Mouse (Mus musculus) kidney, embryonic 16.5 days (tissue): ENCODE data around the gene Elmsan1. TPM values are rescaled to one million over a fixed set of nuclear protein-coding genes. Genes with fewer than 3 reads are reported as not detected.

Source experiments
- ATAC-seq: fragments of 200-750 bp; cut with Nextera tagmentation; 2 replicates; pipeline ENCODE4 v1.8.0; 2017; ENCODE audit warnings: moderate TSS enrichment; ENCODE audit not compliant: low FRiP score, low TSS enrichment
- H3K27ac ChIP-seq: fragments of 300-500 bp; sonication (generic); 2 replicates; pipeline ENCODE4 v1.5.1; 2014; ENCODE audit warnings: low read length
- H3K27me3 ChIP-seq: fragments of 300-500 bp; sonication (generic); 2 replicates; pipeline ENCODE4 v1.6.1; 2014; ENCODE audit warnings: low read length, control low read depth, mixed read lengths; ENCODE audit not compliant: insufficient read depth
- H3K36me3 ChIP-seq: fragments of 300-500 bp; sonication (generic); 2 replicates; pipeline ENCODE4 v1.6.1; 2014; ENCODE audit warnings: low read length, control low read depth, mixed read lengths; ENCODE audit not compliant: insufficient read depth
- H3K4me1 ChIP-seq: fragments of 300-500 bp; sonication (generic); 2 replicates; pipeline ENCODE4 v1.6.1; 2014; ENCODE audit warnings: low read length, control low read depth, mixed read lengths; ENCODE audit not compliant: insufficient read depth
- H3K4me2 ChIP-seq: fragments of 300-500 bp; sonication (generic); replicated peaks from 2 replicates; pipeline ENCODE4 v1.6.1; 2014; ENCODE audit warnings: low read depth, low read length
- H3K4me3 ChIP-seq: fragments of 300-500 bp; sonication (generic); 2 replicates; pipeline ENCODE4 v1.5.1; 2014; ENCODE audit warnings: mild to moderate bottlenecking, low read length
- H3K9ac ChIP-seq: fragments of 300-500 bp; sonication (generic); replicated peaks from 2 replicates; pipeline ENCODE4 v1.6.1; 2014; ENCODE audit warnings: low read length
- H3K9me3 ChIP-seq: fragments of 300-500 bp; sonication (generic); 2 replicates; pipeline ENCODE4 v1.6.1; 2016; ENCODE audit warnings: low read length, control low read depth
- WGBS: fragments of 180-500 bp; shearing (Covaris S2); extraction: QIAGEN DNeasy Blood & Tissue Kit; methylation state at CpG from one replicate; pipeline ENCODE4 v1.1.7; 2014; 5-methylcytosine and 5-hydroxymethylcytosine counted together
- polyA plus RNA-seq: library from polyadenylated mRNA; unstranded; fragments of >200 nt; fragmentation: Nextera tagmentation; extraction: Ambion mirVana; gene quantifications from 2 replicates; pipeline ENCODE4 v1.2.1, GENCODE M21; 2015

Elmsan1 gene
- polyA plus RNA-seq, 1 experiment from 2014 or later, result 8.6 TPM

DNA sequence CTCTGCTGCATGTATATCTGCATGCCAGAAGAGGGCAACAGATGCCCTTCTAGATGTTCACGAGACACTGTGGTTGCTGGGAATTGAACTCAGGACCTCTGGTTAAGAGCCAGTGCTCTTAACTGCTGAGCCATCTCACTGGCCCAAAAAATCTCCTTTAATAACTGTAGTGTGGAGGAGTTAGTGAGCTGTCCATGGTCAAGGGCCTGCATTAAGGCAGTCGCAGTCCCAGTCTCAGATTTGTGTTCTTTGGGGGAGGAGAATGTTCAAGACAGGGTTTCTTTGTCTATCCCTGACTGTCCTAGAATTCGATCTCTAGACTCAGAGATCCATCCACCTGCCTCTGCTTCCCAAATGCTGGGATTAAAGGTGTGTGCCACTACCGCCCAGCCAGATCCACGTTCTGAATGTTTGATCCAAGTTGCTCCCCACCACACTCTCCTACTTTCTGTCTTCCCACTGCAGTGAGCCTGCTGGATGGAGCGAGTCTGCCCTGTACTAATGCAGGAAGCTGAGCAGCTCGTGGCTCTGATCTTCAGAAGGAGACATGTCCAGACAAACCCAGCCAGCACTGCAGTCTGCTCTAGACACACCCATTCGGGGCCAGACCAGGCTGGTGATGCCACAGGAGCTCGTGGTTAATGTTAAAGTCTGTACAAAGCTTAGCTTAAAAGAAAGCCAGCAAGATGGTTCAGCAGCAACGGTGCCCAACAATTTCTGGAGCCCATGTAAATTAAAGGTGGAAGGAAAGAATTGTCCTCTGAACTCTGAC, 17.5 kb upstream of the Elmsan1 start:
- Histone ChIP-seq H3K9me3 (no peaks in the 10 kb centered on the region), H3K4me1 (no peaks in the 10 kb centered on the region), H3K4me3 (no peak overlapping the region), H3K36me3 (no peaks in the 10 kb centered on the region), H3K27ac (no peak overlapping the region), H3K9ac (no peak overlapping the region), H3K4me2 (no peak overlapping the region), H3K27me3 (no peaks in the 10 kb centered on the region)
- ATAC-seq, result no peak
- 82% methylated on average over 10 of the region's 10 CpGs for WGBS

DNA sequence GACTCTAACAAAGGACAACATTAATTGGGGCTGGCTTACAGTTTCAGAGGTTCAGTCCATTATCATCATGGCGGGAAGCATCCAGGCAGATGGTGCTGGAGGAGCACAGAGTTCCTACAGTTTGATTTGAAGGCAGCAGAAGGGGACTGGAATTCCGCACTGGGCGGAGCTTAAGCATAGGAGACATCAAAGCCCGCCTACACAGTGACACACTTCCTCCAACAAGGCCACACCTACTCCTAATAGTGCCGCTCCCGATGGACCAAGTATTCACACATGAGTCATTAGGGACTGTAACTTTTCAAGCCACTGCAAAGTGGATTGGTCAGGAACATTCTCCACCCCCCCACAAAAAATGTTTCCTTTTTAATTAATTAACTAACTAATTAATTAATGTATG, 16.9 kb upstream of the Elmsan1 start:
- H3K4me3 ChIP-seq, result no peak overlapping the region
- no peak overlapping the region for H3K9ac ChIP-seq
- H3K9me3 ChIP-seq, result no peaks in the 10 kb centered on the region
- no peaks in the 10 kb centered on the region for H3K4me1 ChIP-seq
- no peak overlapping the region for H3K4me2 ChIP-seq
- 90% methylated on average over 6 of the region's 6 CpGs for WGBS
- H3K27me3 ChIP-seq, result no peaks in the 10 kb centered on the region
- H3K27ac ChIP-seq, result no peak overlapping the region
- H3K36me3 ChIP-seq, result no peaks in the 10 kb centered on the region
- ATAC-seq, result no peak

DNA sequence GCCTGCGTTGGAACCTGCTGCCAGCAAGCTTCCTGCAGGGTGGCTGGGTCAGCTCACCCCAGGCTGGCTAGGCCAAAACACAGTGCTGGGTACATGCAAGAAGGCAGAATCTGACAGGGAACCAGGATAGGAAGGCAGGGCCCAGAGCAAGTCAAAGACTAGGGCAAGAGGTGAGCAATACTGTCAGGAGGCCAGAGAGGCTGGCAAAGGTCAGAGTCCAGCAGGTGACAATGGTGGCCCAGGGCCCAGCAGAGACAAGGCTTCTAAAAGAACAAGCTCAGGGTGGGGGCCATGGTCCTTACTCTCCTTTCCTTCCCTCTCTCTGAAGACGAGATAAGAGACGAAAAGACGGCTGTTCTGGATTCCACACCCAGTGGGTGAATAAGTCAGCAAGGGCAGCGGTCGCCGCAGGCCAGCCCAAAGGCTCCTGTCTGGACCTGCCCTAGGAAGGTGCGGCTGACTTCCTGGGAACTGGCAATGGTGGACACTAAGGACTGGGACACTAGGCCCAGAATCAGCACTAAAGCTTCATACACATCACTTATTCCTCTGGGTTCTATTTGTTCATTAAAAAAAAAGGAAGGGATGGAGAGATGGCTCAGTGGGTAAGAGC, 14.9 kb upstream of the Elmsan1 start:
- Histone ChIP-seq H3K27me3 (no peaks in the 10 kb centered on the region), H3K9ac (no peak overlapping the region), H3K27ac (no peak overlapping the region), H3K9me3 (no peaks in the 10 kb centered on the region), H3K36me3 (no peaks in the 10 kb centered on the region), H3K4me3 (no peak overlapping the region), H3K4me1 (no peaks in the 10 kb centered on the region), H3K4me2 (no peak overlapping the region)
- 88% methylated on average over 8 of the region's 8 CpGs for WGBS
- no peak for ATAC-seq

DNA sequence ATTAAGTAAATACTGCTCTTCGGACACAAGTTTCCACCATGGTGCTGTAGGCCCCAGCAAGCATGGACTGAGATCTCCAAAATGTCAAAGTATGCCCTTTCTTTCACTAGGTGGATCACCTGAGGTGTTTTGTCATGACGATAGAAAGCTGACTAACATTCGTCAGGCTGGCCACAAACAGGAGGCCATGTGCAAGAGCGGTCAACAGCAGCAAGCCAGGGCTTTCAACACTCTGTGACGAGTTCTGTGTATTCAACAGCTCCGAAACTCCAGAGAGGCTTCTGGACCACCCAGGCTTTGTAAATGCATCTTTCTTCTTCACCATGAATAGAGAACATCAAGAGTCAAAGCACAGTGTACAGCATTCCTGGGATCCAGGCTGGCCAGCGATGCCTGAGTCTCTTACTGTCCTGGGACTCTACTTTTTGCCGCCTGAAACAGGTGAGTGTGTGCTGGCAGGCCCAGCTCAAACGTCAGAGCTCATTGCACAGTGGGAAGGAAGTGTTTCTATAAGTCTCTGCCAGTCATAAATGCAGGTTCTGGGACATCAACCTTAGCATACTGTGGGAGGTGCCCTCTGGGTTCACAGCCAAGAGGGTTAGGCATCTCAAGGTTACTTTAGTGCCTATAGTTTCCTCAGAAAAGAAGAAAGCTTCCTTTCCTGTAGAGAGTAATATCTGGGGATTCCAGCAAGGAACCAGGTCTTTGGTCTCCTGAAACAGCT, 7.6 kb upstream of the Elmsan1 start:
- 0 out of 2 replicates have a peak, but pooled peaks have one; percentile 23 for ATAC-seq
- no peak overlapping the region for H3K4me2 ChIP-seq
- H3K9ac ChIP-seq, result no peak overlapping the region
- 80% methylated on average over 9 of the region's 9 CpGs for whole genome bisulfite sequencing
- H3K27ac ChIP-seq, result no peak overlapping the region
- 0 out of 2 replicates have a peak, but pooled peaks cover 4% of the 10 kb centered on the region for H3K4me1 ChIP-seq
- no peaks in the 10 kb centered on the region for H3K36me3 ChIP-seq
- no peaks in the 10 kb centered on the region for H3K27me3 ChIP-seq
- H3K9me3 ChIP-seq, result no peaks in the 10 kb centered on the region
- H3K4me3 ChIP-seq, result no peak overlapping the region

DNA sequence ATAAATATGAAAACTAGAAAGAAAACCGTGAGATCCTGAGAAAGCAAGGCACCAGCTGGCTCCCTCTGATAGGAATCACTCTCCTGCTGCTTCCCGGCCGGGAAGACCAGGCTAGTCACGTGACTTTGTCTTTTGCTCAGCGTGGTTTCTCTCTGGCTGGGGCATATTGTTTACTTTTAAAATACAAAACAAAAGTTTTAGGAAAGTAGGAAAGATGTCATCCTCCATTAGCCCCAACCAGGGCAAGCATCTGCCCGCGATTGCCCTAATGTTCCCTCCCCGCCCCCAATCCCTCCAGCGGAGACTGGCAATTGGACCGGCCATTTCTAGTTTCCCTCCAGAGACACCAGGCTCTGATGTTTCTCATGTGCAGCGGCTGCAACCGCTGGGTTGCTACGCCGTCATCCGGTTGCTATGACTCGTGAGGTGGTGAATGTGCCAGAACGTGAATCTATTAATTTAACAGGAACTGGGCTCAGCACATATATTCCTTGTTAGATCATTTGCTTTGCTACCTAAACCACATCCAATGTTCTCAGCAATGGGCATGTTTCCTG, 3.8 kb upstream of the Elmsan1 start:
- under 1% methylated on average over 17 of the region's 17 CpGs for WGBS
- Histone ChIP-seq H3K4me3 (peak overlapping the region; percentile 48), H3K27me3 (no peaks in the 10 kb centered on the region), H3K36me3 (no peaks in the 10 kb centered on the region), H3K9me3 (no peaks in the 10 kb centered on the region), H3K9ac (peak overlapping the region; percentile 56), H3K4me1 (peaks cover 16% of the 10 kb centered on the region), H3K4me2 (peak overlapping the region; percentile 73), H3K27ac (no peak overlapping the region)
- no peak for ATAC-seq

DNA sequence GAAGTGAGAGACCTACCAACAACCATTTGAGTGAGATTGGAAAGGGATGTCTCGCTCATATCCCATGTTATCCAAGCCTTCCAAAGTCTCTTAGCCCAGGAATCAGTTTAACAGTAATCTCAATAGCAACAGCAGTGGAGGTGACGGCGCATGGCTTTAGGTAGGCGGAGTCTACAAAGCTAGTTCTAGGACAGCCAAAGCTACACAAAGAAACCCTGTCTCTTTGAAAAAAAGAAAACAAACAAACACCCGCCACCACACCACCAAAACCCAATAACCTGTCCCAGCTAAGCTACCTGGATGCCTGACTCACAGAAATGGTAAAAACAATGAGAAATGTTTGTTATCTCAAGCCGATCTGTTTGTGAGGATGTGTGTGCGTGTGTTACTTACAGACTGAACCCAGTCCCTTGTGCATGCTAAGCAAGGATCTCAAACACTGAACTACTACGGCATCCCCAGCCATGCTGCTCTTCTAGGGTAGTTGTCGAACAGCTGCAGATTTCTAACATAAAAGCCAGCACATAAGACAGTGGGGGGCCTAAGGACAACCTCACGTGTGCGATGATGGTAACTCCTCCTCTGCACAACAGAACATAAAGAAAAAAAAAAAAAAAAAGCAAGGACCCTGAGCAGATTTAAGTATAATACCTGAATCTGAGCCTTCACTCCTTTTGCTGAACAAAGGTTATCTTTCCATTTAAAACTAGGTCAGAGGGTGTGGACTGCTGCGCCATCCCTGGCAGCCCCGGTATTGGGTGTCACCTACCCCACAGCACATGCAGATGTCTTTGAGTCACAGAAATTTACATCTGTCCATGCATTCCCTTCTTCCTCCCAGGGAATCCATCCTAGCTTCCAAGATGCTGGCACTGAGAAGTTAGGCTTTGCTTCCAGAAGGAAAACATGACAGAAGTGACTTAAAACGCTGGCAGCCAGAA, 2.5 kb upstream of the Elmsan1 start:
- ATAC-seq, result no peak
- H3K27me3 ChIP-seq, result no peaks in the 10 kb centered on the region

DNA sequence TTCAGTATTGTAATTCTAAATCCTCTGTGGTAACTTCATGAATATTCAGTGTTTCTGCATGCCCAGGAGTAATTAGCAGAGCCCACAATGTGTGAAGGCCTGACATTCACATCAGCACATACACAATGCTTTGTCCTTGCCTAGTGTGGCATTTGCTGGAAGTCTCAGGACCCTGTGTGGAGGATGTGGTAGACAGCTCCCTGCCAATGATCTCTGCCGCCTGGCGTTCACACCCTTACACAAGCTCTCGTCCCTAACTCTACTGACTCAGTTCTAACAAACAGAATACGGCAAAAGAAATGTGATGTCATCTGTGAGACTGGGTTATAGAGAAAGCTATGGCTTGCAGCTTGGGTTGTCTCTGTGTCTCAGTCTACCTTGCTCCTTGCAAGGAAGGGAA, 1.8 kb upstream of the Elmsan1 start:
- Histone ChIP-seq H3K9me3 (no peaks in the 10 kb centered on the region), H3K4me3 (no peak overlapping the region), H3K36me3 (no peaks in the 10 kb centered on the region), H3K27ac (no peak overlapping the region), H3K27me3 (no peaks in the 10 kb centered on the region), H3K4me1 (peaks cover 35% of the 10 kb centered on the region), H3K9ac (no peak overlapping the region), H3K4me2 (no peak overlapping the region)
- WGBS, result 87% methylated on average over 4 of the region's 4 CpGs
- ATAC-seq, result no peak

More for the DNA sequence above, 2.5 kb upstream of the Elmsan1 start:
- Histone ChIP-seq H3K36me3 (no peaks in the 10 kb centered on the region), H3K4me1 (peaks cover 28% of the 10 kb centered on the region), H3K4me3 (no peak overlapping the region), H3K4me2 (no peak overlapping the region), H3K9ac (no peak overlapping the region), H3K27ac (no peak overlapping the region), H3K9me3 (no peaks in the 10 kb centered on the region)
- WGBS, result 85% methylated on average over 14 of the region's 14 CpGs

DNA sequence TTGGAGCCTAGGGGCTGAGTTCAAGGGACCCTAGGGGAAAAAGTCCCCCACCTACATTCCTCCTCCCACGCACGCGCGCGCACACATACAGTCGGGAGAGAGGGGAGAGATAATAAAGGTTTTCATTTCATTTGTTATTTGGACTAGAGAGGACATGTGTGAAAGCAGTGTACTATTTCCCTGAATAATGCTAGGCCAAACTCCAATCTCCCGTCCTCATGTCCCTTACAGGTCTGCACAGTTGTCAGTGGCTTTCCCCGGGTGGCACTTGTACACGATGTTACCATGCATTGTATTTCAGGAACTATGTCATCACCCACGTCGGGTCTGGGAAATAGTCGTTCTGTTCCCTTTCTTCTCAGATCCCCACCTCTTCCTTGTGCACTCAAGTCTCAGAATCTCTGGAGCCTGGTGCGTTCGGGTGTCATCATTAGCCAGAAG, 460 bp upstream of the Elmsan1 start:
- Histone ChIP-seq H3K4me1 (peaks cover 49% of the 10 kb centered on the region), H3K9me3 (no peaks in the 10 kb centered on the region), H3K4me2 (peak overlapping the region; percentile 89), H3K4me3 (peak overlapping the region; percentile 91), H3K27ac (peak overlapping the region; percentile 96), H3K9ac (peak overlapping the region; percentile 97), H3K27me3 (no peaks in the 10 kb centered on the region), H3K36me3 (no peaks in the 10 kb centered on the region)
- 4% methylated on average over 14 of the region's 14 CpGs for WGBS
- ATAC-seq, result no peak
